Mouse (Mus musculus): Measurements from ENCODE around the gene Slit1.

The Slit1 gene

GRCm38 (mm10) chr19:41738896-41739295, 4.6 kb downstream of the Slit1 start:
- POLR2A ChIA-PET = no interaction called here
- CTCF ChIA-PET = interaction anchor here in 2 of 4 experiments (0.6 to 1.7 kb wide), 4 partner anchors 22 to 110 kb away, joined by 3 to 7 read pairs (median 4); no protein-coding TSS in a partner anchor

- POLR2A ChIA-PET = interaction anchor here in 1 of 4 experiments (1.0 kb wide), 1 partner anchor 17 kb away, joined by 3 read pairs; no protein-coding TSS in a partner anchor
- CTCF ChIA-PET = interaction anchor here in 1 of 4 experiments (1.4 to 1.7 kb wide), 2 partner anchors 25 to 109 kb away, joined by 3 to 7 read pairs; no protein-coding TSS in a partner anchor
These were observed 5.0 kb downstream of the Slit1 start for GRCm38 (mm10) chr19:41738429-41738805.

GRCm38 (mm10) chr19:41737657-41738428, 5.6 kb downstream of the Slit1 start:
- ChIA-PET CTCF (interaction anchor here in 1 of 4 experiments (1.4 to 1.7 kb wide), 2 partner anchors 25 to 109 kb away, joined by 3 to 7 read pairs; no protein-coding TSS in a partner anchor), POLR2A (interaction anchor here in 3 of 4 experiments (0.5 to 1.0 kb wide), 3 partner anchors 9 to 810 kb away, joined by 3 to 4 read pairs (median 3); no protein-coding TSS in a partner anchor)

- CTCF ChIA-PET = interaction anchor here in 1 of 4 experiments (1.0 kb wide), 1 partner anchor 48 kb away, joined by 3 read pairs; no protein-coding TSS in a partner anchor
- POLR2A ChIA-PET = interaction anchor here in 1 of 4 experiments (0.6 to 1.0 kb wide), 2 partner anchors 82 to 352 kb away, joined by 3 to 4 read pairs; no protein-coding TSS in a partner anchor
These were observed 8.8 kb downstream of the Slit1 start for GRCm38 (mm10) chr19:41734685-41735084.

GRCm38 (mm10) chr19:41725491-41725890, 18.0 kb downstream of the Slit1 start:
- POLR2A ChIA-PET = no interaction called here
- CTCF ChIA-PET = interaction anchor here in 2 of 4 experiments (0.7 to 1.0 kb wide), 4 partner anchors 26 to 283 kb away, joined by 3 to 7 read pairs (median 4); no protein-coding TSS in a partner anchor

- CTCF ChIA-PET = interaction anchor here in 2 of 4 experiments (0.7 to 1.1 kb wide), 5 partner anchors 27 to 283 kb away, joined by 3 to 7 read pairs (median 3); no protein-coding TSS in a partner anchor
- POLR2A ChIA-PET = interaction anchor here in 2 of 4 experiments (0.6 to 0.9 kb wide), 2 partner anchors 9 to 69 kb away, joined by 4 to 9 read pairs; no protein-coding TSS in a partner anchor
These were observed 18.5 kb downstream of the Slit1 start for GRCm38 (mm10) chr19:41724831-41725470.

GRCm38 (mm10) chr19:41723337-41723736, 20.1 kb downstream of the Slit1 start:
- ChIA-PET POLR2A (no interaction called here), CTCF (no interaction called here)

- ChIA-PET POLR2A (no interaction called here), CTCF (no interaction called here)
These were observed 24.0 kb downstream of the Slit1 start for GRCm38 (mm10) chr19:41719436-41719835.

GRCm38 (mm10) chr19:41716233-41717218, 26.9 kb downstream of the Slit1 start:
- CTCF ChIA-PET = interaction anchor here in 2 of 4 experiments (0.8 to 1.0 kb wide), 2 partner anchors 61 to 743 kb away, joined by 3 to 6 read pairs; no protein-coding TSS in a partner anchor
- POLR2A ChIA-PET = interaction anchor here in 1 of 4 experiments (0.8 to 1.0 kb wide), 2 partner anchors 8 to 68 kb away, joined by 4 to 5 read pairs; no protein-coding TSS in a partner anchor

GRCm38 (mm10) chr19:41714431-41714917, 29.0 kb downstream of the Slit1 start:
- POLR2A ChIA-PET = no interaction called here
- CTCF ChIA-PET = no interaction called here

- POLR2A ChIA-PET = no interaction called here
- CTCF ChIA-PET = no interaction called here
These were observed 30.6 kb downstream of the Slit1 start for GRCm38 (mm10) chr19:41712829-41713228.

- ChIA-PET POLR2A (no interaction called here), CTCF (no interaction called here)
These were observed 31.8 kb downstream of the Slit1 start for GRCm38 (mm10) chr19:41711665-41712064.

GRCm38 (mm10) chr19:41709497-41710165, 33.8 kb downstream of the Slit1 start:
- ChIA-PET POLR2A (no interaction called here), CTCF (interaction anchor here in 1 of 4 experiments (0.5 kb wide), 1 partner anchor 36 kb away, joined by 4 read pairs; no protein-coding TSS in a partner anchor)

- CTCF ChIA-PET = interaction anchor here in 1 of 4 experiments (0.7 kb wide), 1 partner anchor 607 kb away, joined by 5 read pairs; no protein-coding TSS in a partner anchor
These were observed 35.6 kb downstream of the Slit1 start for GRCm38 (mm10) chr19:41707850-41708249.

GRCm38 (mm10) chr19:41706094-41706828, 37.2 kb downstream of the Slit1 start:
- POLR2A ChIA-PET = no interaction called here
- CTCF ChIA-PET = interaction anchor here in 1 of 4 experiments (1.2 kb wide), 1 partner anchor 77 kb away, joined by 3 read pairs; no protein-coding TSS in a partner anchor

More at GRCm38 (mm10) chr19:41707850-41708249, 35.6 kb downstream of the Slit1 start:
- POLR2A ChIA-PET = no interaction called here

- POLR2A ChIA-PET = interaction anchor here in 1 of 4 experiments (1.0 kb wide), 1 partner anchor 13 kb away, joined by 3 read pairs; no protein-coding TSS in a partner anchor
- CTCF ChIA-PET = interaction anchor here in 1 of 4 experiments (0.9 kb wide), 1 partner anchor 58 kb away, joined by 3 read pairs; no protein-coding TSS in a partner anchor
These were observed 38.0 kb downstream of the Slit1 start for GRCm38 (mm10) chr19:41705416-41705815.

GRCm38 (mm10) chr19:41702638-41703037, 40.8 kb downstream of the Slit1 start:
- CTCF ChIA-PET = interaction anchor here in 1 of 4 experiments (0.6 kb wide), 1 partner anchor 440 kb away, joined by 4 read pairs; no protein-coding TSS in a partner anchor
- POLR2A ChIA-PET = no interaction called here

Data from embryonic stem cell, embryonic (primary cell).